Mouse (Mus musculus) ES-E14 (cell line): ENCODE measurements around the gene Sec14l1.

ENCODE experiments used
- CHD2 ChIP-seq: IDR thresholded peaks from 2 replicates; pipeline ENCODE4 v1.6.1; 2014; ENCODE audit warnings: mild to moderate bottlenecking, low read depth, low read length, inconsistent platforms
- MAFK ChIP-seq: IDR thresholded peaks from 2 replicates; pipeline ENCODE4 v1.6.1; 2014; ENCODE audit warnings: mild to moderate bottlenecking, low read depth, low read length, inconsistent platforms; ENCODE audit not compliant: insufficient read depth
- ZNF384 ChIP-seq: IDR thresholded peaks from 2 replicates; pipeline ENCODE4 v1.6.1; 2012; ENCODE audit warnings: low read depth, low read length, inconsistent platforms

GRCm38 (mm10) chr11:117201846-117202245 is 86.9 kb downstream of the Sec14l1 start:
- TF ChIP-seq CHD2 (no peak), ZNF384 (no peak), MAFK (no peak)
